ENCODE assay signal across 21 mouse cellular contexts in the genomic region with DNA sequence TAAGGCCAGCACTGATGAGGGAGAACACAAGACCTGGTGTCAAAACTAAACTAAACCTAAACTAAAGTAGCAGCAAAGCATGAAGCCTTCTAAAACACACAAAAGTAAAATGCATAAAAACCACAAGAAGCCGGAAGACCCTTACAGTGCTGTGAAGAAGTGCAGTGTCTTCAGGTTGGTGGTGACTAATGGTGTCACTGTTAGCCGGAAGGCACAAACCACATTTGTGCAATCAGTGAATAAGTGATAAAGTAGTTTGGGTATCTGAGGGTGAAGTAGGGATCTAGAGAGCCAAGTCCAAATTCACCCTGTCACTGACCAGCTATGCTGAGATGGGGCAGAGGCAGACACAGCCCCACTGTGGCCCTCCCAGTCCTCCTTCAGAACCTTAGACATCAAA. TPM values are rescaled to one million over a fixed set of nuclear protein-coding genes. Genes with fewer than 3 reads are reported as not detected.
DNase-seq lines count a peak whose midpoint lies in the region; ATAC-seq and TF ChIP-seq lines count a peak whose summit lies in the region.
"Had no signal": no experiment of that assay in that cellular context is flagged by ENCODE, and none has a peak within 500 bp of the region (broad histone marks: within the 10 kb centered on the region; RNA-seq: fewer than 3 reads in every experiment).

No protein-coding gene starts in this region.

- H3K27me3 ChIP-seq in liver, embryonic 12.5 days (replicated peaks): no peaks in the 10 kb centered on the region
- H3K27me3 ChIP-seq in liver, postnatal 0 days (ENCODE audit: insufficient read depth, low read length): no peaks in the 10 kb centered on the region
- H3K27me3 ChIP-seq in MEL (ENCODE audit: control insufficient read depth in 1 of 2, insufficient read depth in 2 of 2, low read length in 2 of 2): no peaks in the 10 kb centered on the region
- no peaks in the 10 kb centered on the region for H3K27me3 ChIP-seq in liver, embryonic 16.5 days (ENCODE audit: control insufficient read depth, insufficient read depth, low read depth, low read length)
- H3K27me3 ChIP-seq: CH12.LX; embryonic facial prominence, embryonic 13.5 days; forebrain, embryonic 13.5 days; hindbrain, embryonic 12.5 days had no signal

- peaks cover 83% of the 10 kb centered on the region for H3K4me1 ChIP-seq in liver, embryonic 12.5 days
- H3K4me1 ChIP-seq in liver, postnatal 0 days (ENCODE audit: insufficient read depth): peaks cover 37% of the 10 kb centered on the region
- peaks cover 6 to 29% of the 10 kb centered on the region in 2 experiments for H3K4me1 ChIP-seq in MEL (ENCODE audit: control insufficient read depth in 1 of 2, insufficient read depth in 2 of 2, low read length in 2 of 2)
- H3K4me1 ChIP-seq in liver, embryonic 16.5 days (ENCODE audit: control insufficient read depth, low read depth, low read length): peaks cover 56% of the 10 kb centered on the region
- peaks cover 41% of the 10 kb centered on the region for H3K4me1 ChIP-seq in olfactory bulb, adult 2 months (ENCODE audit: control insufficient read depth, insufficient read depth, low read length)
- H3K4me1 ChIP-seq: embryonic facial prominence, embryonic 13.5 days had no signal

- DNase-seq in liver, postnatal 0 days: no peak
- peak; percentile 6 for DNase-seq in MEL (ENCODE audit: low read depth, low spot score)
- DNase-seq in right cerebral cortex, postnatal 10 days (ENCODE audit: low spot score in 2 of 2): no peak
- no peak for DNase-seq in frontal cortex, postnatal 25 days (ENCODE audit: low spot score in 2 of 2)
- DNase-seq: adrenal gland, adult 8-10 months; cerebellum, adult 11 months; cerebellum, postnatal 36 days; forebrain, postnatal 0 days; gastrocnemius, postnatal 36 days; heart, adult 18-20 months; heart, postnatal 10 days; heart, postnatal 4 days had no signal

- no peaks in the 10 kb centered on the region for H3K9me3 ChIP-seq in liver, embryonic 12.5 days (replicated peaks)
- no peaks in the 10 kb centered on the region for H3K9me3 ChIP-seq in liver, postnatal 0 days (ENCODE audit: low read length)
- no peaks in the 10 kb centered on the region for H3K9me3 ChIP-seq in MEL (replicated peaks; ENCODE audit: insufficient read depth, low read length)
- no peaks in the 10 kb centered on the region for H3K9me3 ChIP-seq in liver, embryonic 16.5 days (replicated peaks; ENCODE audit: control insufficient read depth, low read length)
- H3K9me3 ChIP-seq: embryonic facial prominence, embryonic 13.5 days; forebrain, embryonic 13.5 days; heart, embryonic 10.5 days; hindbrain, embryonic 12.5 days had no signal

- H3K36me3 ChIP-seq in liver, embryonic 12.5 days: peaks cover 80% of the 10 kb centered on the region
- H3K36me3 ChIP-seq in liver, postnatal 0 days (replicated peaks; ENCODE audit: insufficient read depth, low read length): peaks cover 43% of the 10 kb centered on the region
- peaks cover 7 to 33% of the 10 kb centered on the region in 2 experiments; a peak in 3 of 4 replicates for H3K36me3 ChIP-seq in MEL (ENCODE audit: control insufficient read depth in 1 of 2, insufficient read depth in 2 of 2, low read length in 2 of 2)
- H3K36me3 ChIP-seq in liver, embryonic 16.5 days (ENCODE audit: control insufficient read depth, insufficient read depth): peaks cover 5% of the 10 kb centered on the region

- TF ChIP-seq RAD21 in MEL (IDR thresholded peaks at IDR 0.05; ENCODE audit: low read depth, low read length): no peak

- H3K4me3 ChIP-seq in liver, embryonic 12.5 days: no peak overlapping the region
- H3K4me3 ChIP-seq in liver, postnatal 0 days (ENCODE audit: low read depth, low read length): no peak overlapping the region
- H3K4me3 ChIP-seq in MEL (ENCODE audit: control insufficient read depth in 1 of 2, insufficient read depth in 1 of 2, low read depth in 2 of 2, low read length in 2 of 2): no peak overlapping the region
- H3K4me3 ChIP-seq in liver, embryonic 16.5 days (ENCODE audit: low read depth, low read length): no peak overlapping the region
- no peak overlapping the region for H3K4me3 ChIP-seq in olfactory bulb, adult 2 months (ENCODE audit: insufficient read depth, low read depth, low read length)
- H3K4me3 ChIP-seq: embryonic facial prominence, embryonic 13.5 days; forebrain, embryonic 13.5 days; heart, embryonic 10.5 days; hindbrain, embryonic 12.5 days had no signal

- no peak overlapping the region for H3K4me2 ChIP-seq in liver, embryonic 12.5 days
- no peak overlapping the region for H3K4me2 ChIP-seq in liver, postnatal 0 days (ENCODE audit: low read depth, low read length)
- H3K4me2 ChIP-seq in liver, embryonic 16.5 days (ENCODE audit: low read depth, low read length): no peak overlapping the region
- H3K4me2 ChIP-seq: embryonic facial prominence, embryonic 13.5 days; forebrain, embryonic 13.5 days; hindbrain, embryonic 12.5 days had no signal

- peak overlapping the region; percentile 97 for H3K27ac ChIP-seq in liver, embryonic 12.5 days
- no peak overlapping the region for H3K27ac ChIP-seq in liver, postnatal 0 days (ENCODE audit: low read depth)
- H3K27ac ChIP-seq in MEL (ENCODE audit: control insufficient read depth, low read depth, low read length): no peak overlapping the region
- H3K27ac ChIP-seq in liver, embryonic 16.5 days (ENCODE audit: low read length): peak overlapping the region; percentile 37
- H3K27ac ChIP-seq in olfactory bulb, adult 2 months (ENCODE audit: insufficient read depth, low read depth, low read length): peak overlapping the region; percentile 47; the same call in 1 of the 2 replicates
- H3K27ac ChIP-seq: embryonic facial prominence, embryonic 13.5 days; forebrain, embryonic 13.5 days; heart, embryonic 10.5 days; hindbrain, embryonic 12.5 days had no signal

- no peak for ATAC-seq in liver, embryonic 12.5 days
- ATAC-seq in liver, postnatal 0 days: no peak
- no peak for ATAC-seq in liver, embryonic 16.5 days (ENCODE audit: low read depth)
- ATAC-seq: forebrain, embryonic 13.5 days; forebrain, postnatal 0 days; hindbrain, embryonic 16.5 days had no signal

- no peak overlapping the region for H3K9ac ChIP-seq in liver, embryonic 12.5 days
- no peak overlapping the region for H3K9ac ChIP-seq in liver, postnatal 0 days (replicated peaks)
- no peak overlapping the region for H3K9ac ChIP-seq in MEL (ENCODE audit: control insufficient read depth, low read depth, low read length, poor library complexity, severe bottlenecking)
- H3K9ac ChIP-seq in liver, embryonic 16.5 days (ENCODE audit: low read depth, low read length): no peak overlapping the region
- H3K9ac ChIP-seq: embryonic facial prominence, embryonic 13.5 days; forebrain, embryonic 13.5 days; forebrain, postnatal 0 days; hindbrain, embryonic 12.5 days had no signal

- no peaks in the 10 kb centered on the region for H3K79me2 ChIP-seq in MEL (ENCODE audit: control insufficient read depth, insufficient read depth, low read length, poor library complexity)

- WGBS in liver, embryonic 12.5 days (ENCODE audit: insufficient replicate concordance): 49% methylated on average over 2 of the region's 2 CpGs
- 67% methylated on average over 2 of the region's 2 CpGs for WGBS in liver, postnatal 0 days (ENCODE audit: insufficient replicate concordance)
- WGBS in liver, embryonic 16.5 days (ENCODE audit: insufficient replicate concordance): 49% methylated on average over 2 of the region's 2 CpGs
- WGBS in olfactory bulb, adult 2 months: 77% methylated on average over 2 of the region's 2 CpGs

- no peak for TF ChIP-seq POLR2A in MEL (IDR thresholded peaks at IDR 0.05; ENCODE audit: control insufficient read depth in 1 of 2, insufficient read depth in 1 of 2, low read depth in 1 of 2, low read length in 2 of 2, poor library complexity in 1 of 2)
- no peak for TF ChIP-seq POLR2A in olfactory bulb, adult 2 months (IDR thresholded peaks at IDR 0.05; ENCODE audit: insufficient read depth, low read depth, low read length)

- no peak for TF ChIP-seq CTCF in liver, postnatal 0 days (IDR thresholded peaks at IDR 0.05; ENCODE audit: low read depth)
- TF ChIP-seq CTCF in MEL (IDR thresholded peaks at IDR 0.05 in 2 of 3, conservative IDR thresholded peaks at IDR 0.05 in 1 of 3; ENCODE audit: control insufficient read depth in 1 of 3, insufficient read depth in 1 of 3, low read depth in 2 of 3, low read length in 3 of 3, poor library complexity in 1 of 3, severe bottlenecking in 1 of 3): no peak
- TF ChIP-seq CTCF in olfactory bulb, adult 2 months (IDR thresholded peaks at IDR 0.05; ENCODE audit: insufficient read depth, low read depth, low read length): no peak

- no peak for TF ChIP-seq EP300 in liver, postnatal 0 days (IDR thresholded peaks at IDR 0.05; ENCODE audit: low read depth)
- TF ChIP-seq EP300 in MEL (IDR thresholded peaks at IDR 0.05; ENCODE audit: low read depth in 1 of 2, low read length in 2 of 2): no peak

TF ChIP-seq in MEL, 35 proteins besides CTCF, POLR2A, EP300 and RAD21:
- TF ChIP-seq MAFK (IDR thresholded peaks at IDR 0.05; ENCODE audit: borderline replicate concordance, low read depth, low read length): no peak
- TF ChIP-seq POLR2AphosphoS2 (IDR thresholded peaks at IDR 0.05; ENCODE audit: low read length): no peak
- TF ChIP-seq GABPA (IDR thresholded peaks at IDR 0.05; ENCODE audit: low read depth, low read length): no peak
- no peak for TF ChIP-seq RCOR1 (IDR thresholded peaks at IDR 0.05; ENCODE audit: low read depth, low read length)

RNA-seq across cellular contexts. Expression of a gene that starts 58.7 kb away (rescaled TPM):
- polyA plus RNA-seq in liver, embryonic 12.5 days (2016; fragmentation: Nextera tagmentation; extraction: Ambion mirVana): 0.69 and 1.1 TPM in 2 replicates
- polyA plus RNA-seq in liver, postnatal 0 days (2015; fragmentation: Nextera tagmentation; extraction: Ambion mirVana): 1.6 TPM in 2 replicates
- 0.07 and 0.12 TPM in 2 replicates for total RNA-seq in MEL (2012; rRNA removed)
- polyA plus RNA-seq in MEL (2012; ENCODE audit: insufficient read depth in 1 of 2, insufficient read length in 2 of 2, low read depth in 1 of 2, low replicate concordance in 2 of 2, missing spikeins in 1 of 2): under 1 TPM in 1 of 2 experiments, not detected in 1; 0.15 TPM
- polyA plus RNA-seq in liver, embryonic 16.5 days (2015; fragmentation: Nextera tagmentation; extraction: Ambion mirVana): 1.8 and 2.3 TPM in 2 replicates
- not detected in 2 replicates for polyA plus RNA-seq in olfactory bulb, adult 2 months (2012; ENCODE audit: insufficient read depth, insufficient read length, low replicate concordance, missing spikeins)

Comparison
In these comparisons a context has a peak if more than half of its experiments do, and no peak if none do; other contexts are left out.
1. H3K27ac ChIP-seq: peak in liver, embryonic 12.5 days (single experiment), liver, embryonic 16.5 days (single experiment) and olfactory bulb, adult 2 months (single experiment); none in liver, postnatal 0 days (single experiment) and MEL (single experiment).